Mouse (Mus musculus) stomach, embryonic 15.5 days (tissue): ENCODE results near the gene Slc25a33. TPM values are rescaled to one million over a fixed set of nuclear protein-coding genes. Genes with fewer than 3 reads are reported as not detected.
A peak's percentile ranks its signal among the peaks of the same experiment; 100 is the strongest.
"Not testable (repeated sequence)": the region's sequence is repeated elsewhere in the genome, so short reads cannot be mapped to it uniquely, and the experiment has no call there.

Experiments
- ATAC-seq: fragments of 200-750 bp; cut with Nextera tagmentation; 2 replicates; pipeline ENCODE4 v1.8.0; 2017; ENCODE audit warnings: low read depth, moderate number of reproducible peaks, moderate TSS enrichment; ENCODE audit not compliant: insufficient read depth, low FRiP score
- H3K27ac ChIP-seq: fragments of 300-500 bp; sonication (generic); 2 replicates; pipeline ENCODE4 v1.5.1; 2015; ENCODE audit warnings: mild to moderate bottlenecking, inconsistent platforms
- H3K27me3 ChIP-seq: fragments of 300-500 bp; sonication (generic); replicated peaks from 2 replicates; pipeline ENCODE4 v1.6.1; 2015; ENCODE audit warnings: inconsistent platforms
- H3K36me3 ChIP-seq: fragments of 300-500 bp; sonication (generic); 2 replicates; pipeline ENCODE4 v1.6.1; 2015; ENCODE audit warnings: inconsistent platforms
- H3K4me1 ChIP-seq: fragments of 300-500 bp; sonication (generic); 2 replicates; pipeline ENCODE4 v1.6.1; 2015; ENCODE audit warnings: inconsistent platforms
- H3K4me2 ChIP-seq: fragments of 300-500 bp; sonication (generic); 2 replicates; pipeline ENCODE4 v1.6.1; 2015; ENCODE audit warnings: mild to moderate bottlenecking, inconsistent platforms
- H3K4me3 ChIP-seq: fragments of 300-500 bp; sonication (generic); replicated peaks from 2 replicates; pipeline ENCODE4 v1.5.1; 2015; ENCODE audit warnings: inconsistent platforms
- H3K9ac ChIP-seq: fragments of 300-500 bp; sonication (generic); 2 replicates; pipeline ENCODE4 v1.6.1; 2015; ENCODE audit warnings: inconsistent platforms
- H3K9me3 ChIP-seq: fragments of 300-500 bp; sonication (generic); 2 replicates; pipeline ENCODE4 v1.6.1; 2016; ENCODE audit warnings: inconsistent platforms
- WGBS: fragments of 180-500 bp; shearing (Covaris S2); methylation state at CpG from one replicate; pipeline ENCODE4 v1.1.7; 2015; 5-methylcytosine and 5-hydroxymethylcytosine counted together
- polyA plus RNA-seq: library from polyadenylated mRNA; unstranded; fragments of >200 nt; fragmentation: Nextera tagmentation; extraction: Ambion mirVana; gene quantifications from 2 replicates; pipeline ENCODE4 v1.2.1, GENCODE M21; 2015

Gene Slc25a33
- polyA plus RNA-seq, 1 experiment from 2014 or later: 10.4 TPM

DNA sequence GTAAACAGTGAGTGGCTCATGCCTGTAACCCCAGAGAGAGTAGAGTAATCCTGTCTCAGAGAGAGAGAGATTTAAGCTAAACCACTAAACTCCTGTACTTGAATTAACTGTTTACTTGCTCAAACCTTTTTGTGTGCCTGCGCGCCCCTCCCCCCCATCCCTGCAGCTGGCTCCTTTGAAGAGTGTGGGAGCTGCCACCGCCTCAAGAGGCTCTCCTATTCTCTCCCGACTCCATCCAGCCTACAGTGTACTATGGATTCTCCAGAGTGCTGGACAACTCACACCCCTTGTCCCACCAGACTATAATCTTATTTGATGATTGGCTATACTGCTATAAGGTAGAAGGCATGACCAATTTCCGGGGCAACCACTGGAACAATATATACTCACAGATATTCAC, 23.4 kb downstream of the Slc25a33 start:
- ATAC-seq: no peak
- Histone ChIP-seq H3K36me3 (0 out of 2 replicates have a peak, but pooled peaks cover 1% of the 10 kb centered on the region), H3K27ac (no peak overlapping the region), H3K4me1 (no peaks in the 10 kb centered on the region), H3K4me2 (no peak overlapping the region), H3K4me3 (no peak overlapping the region), H3K9ac (no peak overlapping the region), H3K27me3 (no peaks in the 10 kb centered on the region), H3K9me3 (no peaks in the 10 kb centered on the region)
- WGBS: 57% methylated on average over 5 of the region's 5 CpGs

DNA sequence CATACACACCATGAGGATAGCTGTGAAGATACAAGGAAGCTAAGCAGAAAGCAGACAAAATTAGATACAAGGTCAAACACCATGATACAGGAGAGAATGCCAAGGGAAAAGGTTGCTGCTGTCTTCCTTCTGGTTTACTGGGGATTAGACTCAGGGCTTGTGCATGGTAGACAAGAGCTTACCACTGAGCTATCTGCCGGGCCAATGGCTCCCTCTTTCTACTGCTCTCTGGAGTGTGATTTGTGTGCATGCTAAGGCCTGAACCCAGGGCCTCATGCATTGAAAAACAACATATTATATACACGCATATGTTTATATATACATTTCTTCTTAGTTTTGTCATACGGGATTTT, 24.4 kb downstream of the Slc25a33 start:
- not testable (repeated sequence) for ATAC-seq, H3K9me3 ChIP-seq, H3K27me3 ChIP-seq, H3K27ac ChIP-seq, H3K4me1 ChIP-seq, H3K4me3 ChIP-seq, H3K36me3 ChIP-seq, H3K4me2 ChIP-seq, H3K9ac ChIP-seq
- WGBS: 84% methylated on average over 3 of the region's 3 CpGs

DNA sequence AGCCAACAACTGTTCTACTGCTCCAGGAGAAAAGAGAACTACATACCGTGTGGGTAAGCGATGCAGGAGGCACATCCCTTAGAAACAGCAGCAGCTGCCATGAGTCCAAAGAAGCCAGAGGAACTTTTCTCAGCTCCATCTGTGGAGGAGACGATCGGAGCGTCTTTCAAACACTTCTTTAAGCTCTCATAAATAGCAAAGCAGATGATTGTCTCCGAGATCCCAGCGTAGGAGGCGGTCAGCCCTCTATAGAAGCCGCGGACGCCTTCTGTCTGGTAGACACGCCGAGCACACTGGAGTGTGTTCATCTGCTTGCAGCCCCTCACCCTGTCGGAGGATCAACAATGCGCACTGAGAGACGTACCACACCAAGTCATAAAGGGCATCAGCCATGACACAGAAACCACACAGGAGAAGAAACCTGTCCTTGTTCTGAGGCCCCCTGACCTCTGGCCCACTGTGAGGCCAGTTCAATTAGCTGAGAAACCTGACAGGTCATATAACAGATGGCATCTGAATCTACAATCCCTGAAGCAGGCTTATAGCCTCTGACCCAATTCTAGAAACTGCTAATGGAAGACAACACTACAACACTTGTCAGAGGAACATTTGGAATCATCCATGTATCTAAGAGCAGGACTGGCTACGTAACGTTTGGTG, 24.9 kb downstream of the Slc25a33 start:
- WGBS: 86% methylated on average over 18 of the region's 18 CpGs
- Histone ChIP-seq H3K27me3 (no peaks in the 10 kb centered on the region), H3K4me1 (no peaks in the 10 kb centered on the region), H3K36me3 (0 out of 2 replicates have a peak, but pooled peaks cover 3% of the 10 kb centered on the region), H3K4me2 (no peak overlapping the region), H3K9me3 (no peaks in the 10 kb centered on the region), H3K27ac (no peak overlapping the region), H3K9ac (no peak overlapping the region), H3K4me3 (no peak overlapping the region)
- ATAC-seq: no peak

DNA sequence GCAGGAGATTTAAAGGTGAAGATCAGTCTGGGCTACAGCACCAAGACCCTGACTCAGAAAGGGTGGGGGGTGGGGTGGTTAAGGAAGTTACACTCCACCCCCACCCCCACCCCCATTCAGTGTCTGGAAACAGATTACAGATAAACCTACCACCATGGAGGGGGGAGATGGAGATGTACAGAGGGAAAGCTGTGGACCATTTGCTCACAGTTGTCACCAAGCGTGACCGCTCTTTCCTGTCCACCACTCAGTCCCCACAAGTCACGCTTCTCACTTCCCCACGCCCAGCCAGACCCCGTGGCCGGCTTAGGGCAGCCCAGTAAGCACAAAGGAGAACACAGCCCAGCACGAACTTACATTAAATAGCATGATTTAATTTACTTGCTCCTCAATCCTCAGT, 30.0 kb downstream of the Slc25a33 start:
- no peaks in the 10 kb centered on the region for H3K4me1 ChIP-seq
- H3K27me3 ChIP-seq: no peaks in the 10 kb centered on the region
- ATAC-seq: no peak
- WGBS: 86% methylated on average over 7 of the region's 7 CpGs
- no peak overlapping the region for H3K27ac ChIP-seq
- H3K9ac ChIP-seq: no peak overlapping the region
- no peak overlapping the region for H3K4me3 ChIP-seq
- no peaks in the 10 kb centered on the region for H3K9me3 ChIP-seq
- H3K36me3 ChIP-seq: 0 out of 2 replicates have a peak, but pooled peaks cover 3% of the 10 kb centered on the region
- H3K4me2 ChIP-seq: no peak overlapping the region

DNA sequence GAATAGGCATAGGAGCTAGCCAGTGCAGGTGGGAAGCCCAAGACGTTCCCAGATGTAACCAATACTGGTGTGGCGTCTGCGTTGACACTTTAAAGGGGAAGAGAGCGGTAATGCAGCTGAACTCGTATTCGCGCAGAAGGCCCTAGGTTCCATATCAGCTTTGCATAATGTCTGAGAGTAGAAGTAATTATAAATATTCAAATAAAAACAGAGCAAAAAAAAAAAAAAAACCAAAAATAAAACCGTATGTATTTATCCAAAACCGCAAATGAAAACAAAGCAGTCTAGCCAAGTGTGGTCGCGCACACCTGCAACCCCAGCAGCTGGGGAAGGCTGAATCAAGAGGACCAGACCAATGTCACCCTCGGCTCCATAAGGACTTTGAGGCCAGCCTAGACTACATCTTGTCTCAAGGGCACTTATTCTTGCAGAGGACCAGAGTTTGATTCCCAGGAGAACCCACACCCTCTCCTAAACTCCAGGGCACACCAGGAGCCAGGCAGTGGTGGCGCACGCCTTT, 32.0 kb downstream of the Slc25a33 start:
- Histone ChIP-seq H3K4me2 (no peak overlapping the region), H3K4me1 (peaks cover 2% of the 10 kb centered on the region), H3K9ac (no peak overlapping the region), H3K36me3 (0 out of 2 replicates have a peak, but pooled peaks cover 3% of the 10 kb centered on the region), H3K9me3 (no peaks in the 10 kb centered on the region), H3K4me3 (no peak overlapping the region), H3K27me3 (no peaks in the 10 kb centered on the region), H3K27ac (no peak overlapping the region)
- 91% methylated on average over 14 of the region's 14 CpGs for WGBS
- no peak for ATAC-seq

DNA sequence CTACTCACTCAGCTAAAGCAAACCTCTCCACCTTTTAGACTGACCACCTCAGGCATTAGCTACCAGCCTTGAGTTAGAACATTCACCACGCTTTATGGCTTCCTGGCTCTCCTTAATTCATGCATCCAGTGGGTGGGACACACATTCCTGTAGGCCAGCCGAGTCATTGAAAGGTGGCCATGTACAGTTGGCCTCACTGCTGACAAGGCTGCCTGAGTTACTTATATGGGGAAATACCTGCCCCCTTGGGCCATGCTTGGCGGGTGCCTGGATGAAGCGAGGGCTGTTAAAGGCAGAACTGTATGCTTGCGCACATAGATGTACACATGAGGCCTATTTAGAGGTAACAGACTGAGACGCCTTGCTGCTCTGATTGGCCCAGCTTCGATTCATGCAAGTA, 33.8 kb downstream of the Slc25a33 start:
- Histone ChIP-seq H3K4me2 (no peak overlapping the region), H3K27me3 (no peaks in the 10 kb centered on the region), H3K27ac (no peak overlapping the region), H3K36me3 (no peaks in the 10 kb centered on the region), H3K9ac (no peak overlapping the region), H3K9me3 (no peaks in the 10 kb centered on the region), H3K4me3 (no peak overlapping the region), H3K4me1 (peaks cover 20% of the 10 kb centered on the region)
- ATAC-seq: no peak
- WGBS: 85% methylated on average over 7 of the region's 7 CpGs

DNA sequence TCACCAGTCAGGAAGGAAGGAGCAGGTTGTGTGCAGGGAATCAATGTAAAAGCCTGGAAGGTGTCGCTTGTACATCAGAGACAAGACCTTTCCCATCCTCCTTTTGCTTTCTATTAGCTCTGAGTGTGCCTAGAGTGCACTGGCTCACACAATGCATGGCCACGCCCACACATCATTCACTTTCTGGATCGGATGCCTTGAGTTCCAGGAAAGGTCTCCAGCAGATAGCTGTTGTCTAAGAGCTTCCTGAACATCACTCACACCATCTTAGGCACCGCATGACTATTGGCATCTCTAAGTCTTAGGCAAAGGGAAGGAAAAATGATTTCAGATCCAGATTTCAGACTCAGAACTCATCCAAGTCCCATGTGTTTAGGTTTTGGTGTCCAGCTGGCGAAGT, 34.6 kb downstream of the Slc25a33 start:
- H3K4me2 ChIP-seq: no peak overlapping the region
- no peak for ATAC-seq
- 68% methylated on average over 5 of the region's 5 CpGs for WGBS
- no peaks in the 10 kb centered on the region for H3K9me3 ChIP-seq
- H3K36me3 ChIP-seq: no peaks in the 10 kb centered on the region
- peaks cover 24% of the 10 kb centered on the region for H3K4me1 ChIP-seq
- no peak overlapping the region for H3K27ac ChIP-seq
- no peak overlapping the region for H3K9ac ChIP-seq
- no peak overlapping the region for H3K4me3 ChIP-seq
- H3K27me3 ChIP-seq: no peaks in the 10 kb centered on the region

DNA sequence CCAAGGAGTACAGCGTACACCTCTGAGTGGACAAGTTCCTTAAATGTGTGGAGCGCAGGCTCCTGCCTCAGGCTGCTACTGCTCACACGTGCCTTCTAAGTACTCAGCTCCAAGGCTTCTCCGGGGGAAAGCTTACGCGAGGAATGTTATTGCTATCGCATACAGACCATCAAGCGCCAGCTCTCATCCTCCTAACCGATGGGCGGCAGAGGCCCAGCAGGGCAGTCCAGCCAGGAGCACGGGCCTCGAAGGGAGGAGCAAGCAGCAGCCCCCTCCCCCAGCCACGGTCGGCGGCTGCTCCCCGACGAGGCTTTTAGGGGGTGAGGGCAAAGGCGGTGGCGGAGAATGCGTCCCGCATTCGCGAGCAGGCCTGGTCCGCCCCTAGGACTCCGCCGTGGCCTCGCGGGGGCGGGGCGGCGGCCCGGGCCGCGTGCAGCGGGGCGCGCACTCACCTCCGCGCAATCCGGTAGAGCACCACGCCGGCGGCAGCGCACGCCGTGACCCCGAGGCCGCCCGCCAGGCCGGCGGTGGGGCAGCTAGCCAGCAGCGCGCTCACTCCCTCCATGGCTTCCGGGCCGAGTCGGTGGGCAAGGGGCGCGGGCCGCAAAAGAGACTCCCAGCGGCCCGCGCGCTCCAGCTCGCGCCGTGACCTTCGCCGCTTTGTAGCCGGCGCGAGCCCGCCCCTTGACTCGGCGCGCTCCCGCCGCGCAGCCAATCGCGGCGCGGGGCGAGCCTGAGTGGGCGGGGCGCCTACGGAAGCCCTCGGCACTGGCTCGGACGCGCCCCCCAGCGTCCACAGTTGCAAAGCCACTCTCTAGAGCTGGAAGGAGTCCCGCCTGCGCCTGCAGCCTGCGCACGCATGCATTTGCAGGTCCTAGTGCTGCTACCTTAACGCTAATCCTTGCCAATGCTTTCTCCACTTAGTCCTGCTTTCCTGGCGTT, 36.4 kb downstream of the Slc25a33 start, which contains the start of gene Tmem201:
Tmem201 (minus strand) TSS at position 662 of the 942 bp plus-strand sequence.
- Histone ChIP-seq H3K27ac (peak within 1 kb of the TSS; percentile 82), H3K36me3 (no peaks in the 10 kb centered on the region), H3K4me2 (peak within 1 kb of the TSS; percentile 91), H3K9me3 (no peaks in the 10 kb centered on the region), H3K4me1 (peaks cover 40% of the 10 kb centered on the region), H3K4me3 (peak within 1 kb of the TSS; percentile 87), H3K9ac (peak within 1 kb of the TSS; percentile 80), H3K27me3 (no peaks in the 10 kb centered on the region)
- peak; percentile 86 for ATAC-seq
- WGBS: under 1% methylated on average over 97 of the region's 97 CpGs

DNA sequence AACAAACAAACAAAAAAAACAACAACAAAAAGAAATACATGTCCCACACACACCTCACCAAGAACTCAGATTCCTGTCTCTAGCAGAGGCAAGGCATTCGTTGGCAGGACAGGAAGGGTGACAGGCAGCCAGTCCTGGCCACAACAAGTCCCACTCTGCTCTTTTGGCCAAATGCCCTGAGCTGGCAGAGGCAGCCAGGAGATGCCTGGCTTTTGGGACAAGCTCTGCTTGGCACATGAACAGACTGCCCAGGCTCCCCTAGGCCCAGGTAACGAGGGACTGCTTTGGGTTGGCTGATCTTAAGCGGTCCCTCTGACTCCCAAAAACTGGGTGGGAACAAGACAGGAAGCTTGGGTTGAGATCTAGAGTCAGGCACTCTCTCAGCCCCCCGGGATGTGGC, 37.5 kb downstream of the Slc25a33 start:
- Histone ChIP-seq H3K4me1 (peaks cover 45% of the 10 kb centered on the region), H3K9me3 (no peaks in the 10 kb centered on the region), H3K36me3 (no peaks in the 10 kb centered on the region), H3K27ac (peak overlapping the region; percentile 82; the same call in 1 of the 2 replicates), H3K27me3 (no peaks in the 10 kb centered on the region), H3K4me3 (peak overlapping the region; percentile 87), H3K4me2 (peak overlapping the region; percentile 91), H3K9ac (peak overlapping the region; percentile 80; the same call in 1 of the 2 replicates)
- ATAC-seq: no peak
- WGBS: 30% methylated on average over 4 of the region's 4 CpGs

DNA sequence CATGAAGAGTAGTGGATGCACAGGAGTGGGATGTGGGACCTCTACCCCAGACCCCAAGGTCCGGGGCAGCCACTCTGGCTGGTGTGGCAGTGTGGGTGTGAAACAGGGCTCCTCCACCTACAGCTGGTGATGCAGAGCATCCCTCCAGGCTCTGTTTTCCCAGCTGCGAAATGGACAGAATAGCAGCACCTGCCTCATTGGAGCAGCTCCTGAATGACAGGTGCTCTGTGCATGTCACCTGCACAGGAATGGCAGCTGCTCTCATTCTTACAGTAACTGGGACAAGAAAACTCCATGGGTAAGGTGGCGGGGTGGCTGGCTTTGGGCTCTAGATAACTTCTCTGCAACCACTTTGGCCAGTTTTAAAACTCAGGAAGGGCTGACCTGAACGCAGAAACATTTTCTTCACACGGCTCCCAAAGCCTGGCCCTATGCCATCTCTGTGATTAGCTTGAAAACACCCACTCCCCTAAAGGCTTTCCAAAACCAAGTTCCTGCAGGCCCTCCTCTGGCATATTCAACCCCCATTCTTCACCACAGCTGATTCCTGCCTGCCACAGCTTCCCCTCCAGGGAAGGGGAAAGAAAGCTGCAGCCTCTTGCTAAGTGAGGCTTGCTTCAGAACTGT, 38.3 kb downstream of the Slc25a33 start:
- Histone ChIP-seq H3K27ac (no peak overlapping the region), H3K4me1 (peaks cover 45% of the 10 kb centered on the region), H3K27me3 (no peaks in the 10 kb centered on the region), H3K4me3 (no peak overlapping the region), H3K36me3 (no peaks in the 10 kb centered on the region), H3K9ac (no peak overlapping the region), H3K9me3 (no peaks in the 10 kb centered on the region), H3K4me2 (peak overlapping the region; percentile 91; the same call in 1 of the 2 replicates)
- WGBS: 69% methylated on average over 5 of the region's 5 CpGs
- no peak for ATAC-seq

DNA sequence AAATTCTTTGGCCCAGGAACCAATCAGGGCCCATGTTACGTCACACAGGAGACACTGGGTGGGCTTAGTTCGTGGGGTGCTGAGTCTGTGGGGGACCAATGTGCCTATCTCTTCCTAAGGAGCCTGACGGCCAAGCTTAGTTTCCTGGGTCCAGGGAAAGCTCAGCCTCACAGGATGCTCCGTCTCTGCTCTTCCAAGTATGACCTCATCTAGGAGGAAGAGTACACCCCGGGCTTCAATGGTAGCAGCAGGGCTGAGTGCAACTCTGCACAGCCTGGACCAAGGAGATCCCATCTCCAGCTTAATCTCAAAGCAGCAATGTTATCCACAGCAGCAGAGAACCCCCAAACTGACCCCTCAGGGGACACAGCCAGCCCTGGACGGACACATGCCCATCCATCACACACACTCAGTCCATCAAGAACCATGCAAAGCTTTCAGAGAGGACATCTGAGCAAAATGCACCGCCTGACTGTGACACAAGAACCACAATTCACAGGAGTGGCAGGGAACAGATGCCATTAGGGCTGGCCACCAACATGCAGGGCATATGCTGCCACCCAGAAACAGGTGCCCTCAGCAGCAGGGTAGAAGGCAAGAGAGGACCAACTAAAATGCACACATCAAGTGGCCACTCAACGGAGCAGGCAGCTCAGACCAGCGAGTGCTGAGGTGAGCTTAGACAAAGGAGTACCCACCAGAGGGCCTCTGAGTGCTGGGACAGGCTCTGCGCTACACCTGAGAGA, 39.2 kb downstream of the Slc25a33 start:
- Histone ChIP-seq H3K4me2 (no peak overlapping the region), H3K27ac (no peak overlapping the region), H3K9ac (no peak overlapping the region), H3K4me3 (no peak overlapping the region), H3K36me3 (no peaks in the 10 kb centered on the region), H3K9me3 (no peaks in the 10 kb centered on the region), H3K27me3 (no peaks in the 10 kb centered on the region), H3K4me1 (peaks cover 45% of the 10 kb centered on the region)
- no peak for ATAC-seq
- 71% methylated on average over 10 of the region's 10 CpGs for WGBS
